Mouse (Mus musculus) cerebellum, adult 9-11 months (tissue): ENCODE results near the gene Acnat1.
"Not testable (repeated sequence)": the region's sequence is repeated elsewhere in the genome, so short reads cannot be mapped to it uniquely, and the experiment has no call there.

ENCODE experiments used
- DNase-seq: peaks from one replicate; pipeline ENCODE4 v3.0.0; 2022

Gene Acnat1

DNA sequence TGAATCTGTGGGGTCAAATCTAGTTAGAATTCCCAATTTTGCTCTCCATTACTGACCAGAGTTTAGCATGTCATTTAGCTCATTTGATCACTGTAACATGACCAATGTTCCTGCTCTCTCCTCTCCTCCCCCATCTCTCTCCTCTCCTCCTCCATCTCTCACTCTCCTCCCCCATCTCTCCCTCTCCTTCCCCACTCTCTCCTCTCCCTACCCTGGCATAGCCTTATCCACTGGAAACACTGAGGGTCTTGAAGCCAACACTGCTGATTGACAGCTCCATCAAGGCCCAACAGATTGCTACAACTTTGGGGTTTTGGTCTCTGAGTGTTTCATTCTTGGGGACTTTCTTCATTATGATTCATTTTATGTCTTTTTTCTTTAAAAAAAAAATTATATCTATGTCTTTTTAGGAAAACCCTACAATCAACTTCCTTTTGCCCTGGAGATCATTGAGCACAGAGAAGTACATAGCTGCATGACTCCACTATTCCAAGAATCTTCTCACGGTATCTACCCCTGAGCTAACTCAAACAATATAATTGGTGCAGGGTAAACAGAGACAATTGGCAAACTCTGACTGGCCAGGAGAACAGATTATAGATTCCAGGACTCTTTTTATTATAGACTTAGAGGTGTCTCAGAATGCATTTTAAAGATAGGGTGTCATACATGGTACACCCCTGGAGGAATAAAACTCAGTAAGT, 21.7 kb downstream of the Acnat1 start:
- no peak for DNase-seq

DNA sequence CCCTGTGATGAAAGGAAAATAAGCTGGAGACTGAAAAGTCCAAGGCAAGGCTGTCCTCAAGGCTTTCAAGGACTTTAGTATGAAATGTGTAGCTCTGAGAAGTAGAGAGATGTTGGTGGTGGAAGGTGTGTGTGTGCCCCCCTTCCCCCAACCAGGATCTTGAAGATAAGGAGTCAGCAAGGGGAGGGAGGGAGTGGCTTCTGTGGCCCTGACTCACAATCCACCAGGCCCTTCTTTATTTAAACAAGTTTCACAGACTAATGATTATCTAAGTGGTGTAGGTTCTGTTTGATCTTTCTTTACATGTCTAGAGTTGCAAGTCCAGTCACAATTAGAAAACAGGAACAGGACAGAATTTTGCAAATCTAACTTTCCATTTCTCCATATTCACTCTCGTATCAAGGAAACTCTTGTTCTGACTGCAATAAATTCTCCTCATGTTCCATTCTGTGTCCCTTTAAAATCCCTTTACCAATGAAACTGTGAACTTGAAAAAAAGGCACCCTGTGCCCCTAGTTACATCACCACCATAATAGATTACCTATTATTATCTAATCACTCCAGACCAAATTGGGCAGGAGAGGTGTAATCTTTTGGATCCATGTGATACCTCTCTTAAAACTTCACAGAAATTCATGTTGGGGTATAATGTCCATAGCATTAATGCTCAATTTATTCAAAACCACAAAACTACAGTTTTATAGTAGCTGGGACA, 22.4 kb downstream of the Acnat1 start:
- DNase-seq = not testable (repeated sequence)

DNA sequence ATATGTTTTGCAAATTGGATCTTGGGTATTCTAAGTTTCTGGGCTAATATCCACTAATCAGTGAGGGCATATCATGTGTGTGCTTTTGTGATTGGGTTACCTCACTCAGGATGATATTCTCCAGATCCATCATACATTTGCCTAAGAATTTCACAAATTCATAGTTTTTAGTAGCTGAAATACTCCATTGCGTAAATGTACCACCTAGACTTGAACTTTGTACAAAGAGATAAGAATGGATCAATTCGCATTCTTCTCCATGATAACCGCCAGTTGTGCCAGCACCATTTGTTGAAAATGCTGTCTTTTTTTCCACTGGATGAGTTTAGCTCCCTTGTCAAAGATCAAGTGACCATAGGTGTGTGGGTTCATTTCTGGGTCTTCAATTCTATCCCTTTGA, 36.7 kb downstream of the Acnat1 start:
- not testable (repeated sequence) for DNase-seq

DNA sequence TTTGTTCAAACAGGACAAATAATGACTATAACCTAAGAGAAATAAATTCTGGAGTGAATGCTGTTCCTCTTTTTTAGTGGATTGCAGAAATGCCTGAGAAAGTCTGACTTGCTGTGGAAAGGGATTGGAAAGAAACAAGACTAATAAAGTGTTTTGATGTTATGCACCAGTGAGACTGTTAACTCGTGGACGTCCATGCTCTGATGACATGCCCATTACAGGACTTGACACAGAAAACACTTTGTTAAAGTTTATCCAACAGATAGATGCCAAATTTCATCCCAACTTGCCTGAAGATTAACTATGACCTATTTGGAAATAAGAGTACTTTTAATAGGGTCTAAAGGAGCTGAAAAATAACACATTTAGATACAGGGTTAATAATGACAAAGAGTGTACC, 63.6 kb downstream of the Acnat1 start:
- not testable (repeated sequence) for DNase-seq

DNA sequence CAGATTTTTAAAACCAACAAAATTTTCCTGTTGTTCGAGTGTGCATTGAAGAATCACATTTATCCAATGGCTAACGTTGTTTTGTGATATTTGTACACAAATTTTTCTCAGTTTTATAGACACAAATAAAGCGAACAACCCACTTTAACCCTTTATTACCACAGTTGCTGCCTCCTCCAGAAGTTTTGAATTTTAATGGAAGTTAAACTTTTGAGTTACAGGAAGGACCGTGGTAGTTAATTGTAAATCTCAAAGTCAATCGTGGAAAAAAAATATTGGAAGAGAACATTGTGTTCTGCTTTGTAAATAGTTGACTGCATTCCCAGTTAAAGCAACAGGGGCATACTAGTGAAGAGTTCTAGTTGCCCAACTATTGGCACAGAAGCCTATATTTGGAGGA, 65.8 kb downstream of the Acnat1 start, which contains the start of gene Acnat2:
Acnat2 (minus strand) TSS at position 195 of the 400 bp plus-strand sequence.
- DNase-seq = not testable (repeated sequence)
